Mouse (Mus musculus): ENCODE results near the gene Filip1l. TPM values are rescaled to one million over a fixed set of nuclear protein-coding genes. Genes with fewer than 3 reads are reported as not detected.

Gene Filip1l
- total RNA-seq, 2 experiments from 2014 or later: 4.4 to 5.5 TPM

DNA sequence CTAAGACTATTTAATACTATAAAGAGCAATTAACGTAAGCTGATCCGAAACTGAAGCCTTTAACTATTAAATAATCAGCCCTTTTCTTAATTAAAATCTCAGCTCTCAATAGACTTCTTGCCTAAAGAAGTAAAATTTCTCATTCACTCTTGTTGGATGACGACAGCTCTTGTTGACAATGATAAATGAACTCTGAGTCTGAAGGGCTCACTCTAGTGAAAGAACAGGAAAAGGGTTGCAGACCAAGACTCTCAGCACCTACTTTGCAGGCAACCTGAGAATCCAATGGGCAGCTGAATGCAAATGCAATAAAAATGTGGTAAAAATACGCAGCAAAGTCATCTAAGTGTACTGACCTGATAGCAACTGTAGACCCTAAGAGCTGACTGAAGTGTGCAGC lies 172.6 kb downstream of the Filip1l start:
- DNase-seq (ENCODE audit: low spot score in 2 of 2): no peak

- DNase-seq (ENCODE audit: low spot score in 2 of 2): no peak
Observed at GRCm38 (mm10) chr16:57526893-57527292, 174.0 kb downstream of the Filip1l start.

GRCm38 (mm10) chr16:57528457-57528856 lies 175.6 kb downstream of the Filip1l start:
- no peak for DNase-seq (ENCODE audit: low spot score in 2 of 2)

- DNase-seq (ENCODE audit: low spot score in 2 of 2): no peak
Observed at GRCm38 (mm10) chr16:57530547-57530946, 177.7 kb downstream of the Filip1l start.

GRCm38 (mm10) chr16:57532081-57532493 lies 179.2 kb downstream of the Filip1l start:
- no peak for DNase-seq (ENCODE audit: low spot score in 2 of 2)

DNA sequence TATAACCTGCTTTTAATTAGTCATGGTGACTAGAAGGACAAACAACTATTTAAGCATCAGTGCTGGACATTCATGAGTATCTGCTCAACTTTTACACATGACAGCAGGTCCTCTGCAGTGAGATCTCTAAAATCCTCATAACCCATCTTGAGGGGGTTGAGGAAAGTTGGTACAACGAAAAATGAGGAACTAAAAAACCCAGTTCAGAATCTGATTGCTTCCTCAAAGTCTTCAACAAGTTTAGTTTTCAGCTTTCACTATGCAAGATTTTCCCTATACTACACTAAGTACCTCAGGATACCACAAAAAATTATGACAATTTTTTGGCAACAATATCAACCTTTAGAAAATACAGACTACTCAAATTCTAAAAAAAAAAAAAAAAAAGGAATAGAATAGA lies 181.5 kb downstream of the Filip1l start:
- DNase-seq (ENCODE audit: low spot score in 2 of 2): no peak

- no peak for DNase-seq (ENCODE audit: low spot score in 2 of 2)
Observed at GRCm38 (mm10) chr16:57534811-57535210, 181.9 kb downstream of the Filip1l start.

GRCm38 (mm10) chr16:57536511-57536910 lies 183.6 kb downstream of the Filip1l start:
- no peak for DNase-seq (ENCODE audit: low spot score in 2 of 2)

- DNase-seq (ENCODE audit: low spot score in 2 of 2): no peak
Observed at GRCm38 (mm10) chr16:57543243-57543642, 190.3 kb downstream of the Filip1l start.

DNA sequence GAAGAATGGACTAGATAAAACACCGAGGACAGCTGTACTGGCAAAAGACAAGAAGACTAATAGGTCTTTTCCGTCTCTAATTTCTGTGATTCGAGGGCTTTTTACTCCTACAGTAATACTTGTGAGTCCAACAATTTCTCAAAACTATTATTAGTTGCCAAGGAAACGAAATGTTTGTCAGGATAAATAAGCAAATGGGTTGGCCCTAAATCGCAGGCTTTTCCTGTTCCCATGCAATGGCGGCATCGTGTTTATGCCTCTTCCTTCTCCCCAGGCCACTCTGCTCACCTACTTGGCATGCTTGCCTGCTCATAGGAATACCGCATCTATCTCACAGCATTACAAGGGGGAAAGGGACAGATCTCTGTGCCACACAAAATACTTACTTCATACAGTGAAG lies 191.5 kb downstream of the Filip1l start:
- no peak for DNase-seq (ENCODE audit: low spot score in 2 of 2)

DNA sequence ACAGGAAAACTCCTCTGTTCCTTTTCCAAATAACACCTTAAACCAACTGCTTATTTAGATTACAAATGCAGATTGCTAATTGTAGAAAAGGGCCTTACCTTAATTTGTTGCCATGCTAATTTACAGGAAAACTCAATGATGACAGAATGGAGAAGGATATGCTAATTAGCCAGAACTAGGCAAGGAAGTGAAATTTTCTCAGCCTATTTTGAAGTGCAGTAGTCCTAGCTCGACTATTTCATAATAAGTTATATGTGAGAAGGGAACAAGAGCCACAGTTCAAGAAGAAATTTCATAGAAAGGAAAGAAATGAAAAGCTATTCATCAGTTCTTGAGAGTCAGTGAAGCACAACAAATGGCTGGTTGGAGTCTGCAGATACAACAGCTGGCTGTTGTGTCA lies 193.5 kb downstream of the Filip1l start:
- no peak for DNase-seq (ENCODE audit: low spot score in 2 of 2)

DNA sequence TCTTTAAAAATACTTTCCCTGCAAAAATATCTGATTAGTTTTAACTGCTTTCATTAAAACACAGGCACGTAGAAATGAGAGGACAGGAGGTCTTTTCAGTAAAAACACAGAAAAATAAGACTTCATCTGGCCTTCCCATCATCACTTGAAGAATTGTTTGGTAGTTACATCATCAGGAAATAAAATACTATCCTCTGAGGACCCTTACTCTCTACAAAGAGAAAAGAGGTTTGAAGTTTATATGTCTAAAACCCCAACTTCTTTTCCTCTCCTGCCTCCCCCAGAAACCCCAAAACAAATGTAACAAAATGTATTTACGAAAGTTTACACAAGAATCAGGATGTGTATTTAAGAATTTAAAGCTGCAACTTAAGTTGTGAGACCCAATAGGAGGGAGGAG lies 195.7 kb downstream of the Filip1l start:
- no peak for DNase-seq (ENCODE audit: low spot score in 2 of 2)

GRCm38 (mm10) chr16:57549061-57550037 lies 196.5 kb downstream of the Filip1l start:
- DNase-seq (ENCODE audit: low spot score in 2 of 2): peak; percentile 45 to 58

DNA sequence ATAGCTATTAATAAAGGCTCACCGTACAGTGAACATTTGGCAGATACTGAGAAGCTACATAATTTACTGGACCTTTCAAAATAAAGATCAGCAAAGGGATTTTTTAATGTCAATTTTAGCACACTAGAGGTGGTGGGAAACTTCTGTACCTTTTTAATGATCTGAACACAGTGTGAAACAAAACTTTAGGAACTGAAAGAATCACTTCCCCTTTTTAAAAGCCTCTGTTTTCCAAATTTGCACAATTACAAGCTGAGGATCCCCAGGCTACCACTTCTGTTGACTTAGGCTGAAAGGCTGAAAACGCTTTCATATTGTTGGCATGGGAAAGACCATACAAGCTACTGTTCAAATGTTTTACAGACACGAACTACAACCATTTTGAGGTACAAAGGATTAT lies 197.2 kb downstream of the Filip1l start:
- DNase-seq (ENCODE audit: low spot score in 2 of 2): no peak

DNA sequence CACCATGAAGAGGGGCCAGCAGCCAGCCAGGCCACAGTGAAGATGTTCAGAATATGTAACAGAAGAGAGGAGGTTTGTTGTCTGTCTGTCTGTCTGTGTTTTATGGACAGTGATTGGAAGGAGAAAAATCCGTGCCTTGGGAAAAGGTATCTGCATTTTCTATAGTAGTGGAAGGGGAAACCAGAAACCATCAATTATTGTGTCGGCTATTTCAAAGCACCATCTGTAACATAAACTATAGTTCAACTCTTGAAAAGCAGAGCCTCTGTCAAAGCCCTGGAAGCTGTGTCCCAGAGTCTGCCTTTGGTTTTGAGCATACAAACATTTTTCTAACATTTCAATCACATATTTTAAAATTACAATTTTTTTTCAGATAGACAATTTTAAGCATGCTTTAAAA lies 197.9 kb downstream of the Filip1l start:
- no peak for DNase-seq (ENCODE audit: low spot score in 2 of 2)

- no peak for DNase-seq (ENCODE audit: low spot score in 2 of 2)
Observed at GRCm38 (mm10) chr16:57551617-57552016, 198.7 kb downstream of the Filip1l start.

DNA sequence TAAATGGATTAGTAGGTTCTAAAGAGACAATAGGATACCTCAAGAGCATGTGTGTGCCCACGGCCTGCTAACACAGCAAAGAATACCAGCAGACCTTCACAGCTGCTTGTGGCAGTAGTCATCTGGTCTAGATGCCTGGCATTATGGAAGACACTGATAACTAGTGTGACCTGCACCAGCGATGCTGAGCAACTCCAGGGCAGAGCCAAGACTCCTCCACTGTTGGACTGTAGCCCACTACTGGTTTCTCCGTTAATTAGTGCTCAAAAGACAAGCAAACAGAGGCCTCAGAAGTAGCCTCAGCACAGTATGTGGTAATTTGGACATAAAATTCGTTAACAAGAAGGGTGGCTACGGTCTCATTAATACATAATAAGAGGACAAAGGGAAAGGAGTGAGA lies 199.8 kb downstream of the Filip1l start:
- no peak for DNase-seq (ENCODE audit: low spot score in 2 of 2)

DNA sequence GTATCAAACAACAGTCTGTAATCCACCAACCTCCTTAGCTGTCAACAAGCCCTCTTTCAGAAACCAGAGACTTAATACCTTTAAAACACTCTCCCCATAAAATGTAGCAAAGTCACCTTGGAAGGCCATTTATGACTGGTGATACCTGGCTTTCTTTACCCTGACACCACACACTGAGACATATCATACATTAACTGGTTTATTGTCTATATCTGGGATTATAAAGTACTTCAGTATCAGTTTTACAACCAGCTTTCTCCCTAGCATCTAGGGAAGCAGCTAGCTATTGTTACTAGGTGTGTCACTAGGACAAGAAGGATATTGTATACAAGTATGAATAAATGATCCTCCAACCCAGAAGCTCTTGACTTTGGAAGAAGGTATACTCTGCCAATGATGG lies 200.3 kb downstream of the Filip1l start:
- no peak for DNase-seq (ENCODE audit: low spot score in 2 of 2)

DNA sequence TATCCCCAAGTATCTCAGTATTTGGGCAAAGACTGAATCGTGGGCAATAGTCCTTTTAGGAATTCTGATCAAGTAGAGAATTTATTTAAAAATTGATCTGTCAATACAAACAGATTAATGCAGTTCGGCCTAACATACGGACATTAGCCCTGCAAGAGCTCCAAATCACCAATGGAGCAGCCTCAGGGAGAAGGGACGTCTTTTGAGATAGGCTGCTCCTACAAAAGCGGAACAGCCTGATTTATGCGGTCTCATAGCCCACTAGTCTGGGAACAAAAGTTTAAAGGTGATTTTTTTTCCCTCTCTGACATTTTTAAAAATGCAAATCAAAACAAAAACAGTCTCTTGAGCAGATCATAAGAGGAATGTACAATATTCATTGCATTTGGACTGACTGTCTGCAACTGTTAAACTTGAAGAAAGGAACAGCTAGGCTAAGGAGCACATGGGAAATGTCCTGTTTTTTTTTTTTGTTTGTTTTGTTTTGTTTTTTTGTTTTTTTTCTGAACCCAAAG lies 202.1 kb downstream of the Filip1l start:
- DNase-seq (ENCODE audit: low spot score in 2 of 2): no peak

DNA sequence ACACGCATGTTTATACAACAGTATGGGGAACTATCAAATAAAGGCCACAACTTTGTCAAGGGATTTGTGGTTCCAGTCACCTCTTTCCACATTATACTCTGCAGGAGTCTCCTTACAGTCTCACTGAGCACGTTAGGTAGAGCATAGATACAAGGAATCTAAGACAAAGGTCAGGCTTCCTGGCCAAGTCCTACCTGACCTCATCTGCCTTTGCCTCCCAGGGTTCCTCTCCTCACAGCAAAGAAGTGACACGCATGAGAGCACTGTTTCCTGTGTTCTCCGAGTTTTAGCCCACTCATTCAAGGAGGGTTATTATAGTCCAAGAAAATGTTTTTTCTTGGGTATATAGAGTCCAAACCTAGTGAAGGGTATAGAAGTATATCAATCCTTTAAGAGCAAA lies 202.8 kb downstream of the Filip1l start:
- DNase-seq (ENCODE audit: low spot score in 2 of 2): no peak

GRCm38 (mm10) chr16:57556244-57556643 lies 203.4 kb downstream of the Filip1l start:
- no peak for DNase-seq (ENCODE audit: low spot score in 2 of 2)

- no peak for DNase-seq (ENCODE audit: low spot score in 2 of 2)
Observed at GRCm38 (mm10) chr16:57558258-57558657, 205.4 kb downstream of the Filip1l start.

- DNase-seq (ENCODE audit: low spot score in 2 of 2): no peak
Observed at GRCm38 (mm10) chr16:57560185-57560584, 207.3 kb downstream of the Filip1l start.
